Mouse (Mus musculus) heart, embryonic 12.5 days (tissue): ENCODE measurements around the gene Sebox. TPM values are rescaled to one million over a fixed set of nuclear protein-coding genes. Genes with fewer than 3 reads are reported as not detected.

Source experiments
- polyA plus RNA-seq: library from polyadenylated mRNA; unstranded; fragments of >200 nt; fragmentation: Nextera tagmentation; extraction: Ambion mirVana; gene quantifications from 2 replicates; pipeline ENCODE4 v1.2.1, GENCODE M21; 2016

Sebox gene
- polyA plus RNA-seq, 1 experiment from 2014 or later: not detected

Other genes starting within 250 kb of the Sebox start
- 83.1 and 91.0 TPM in 2 replicates for gene 2610507B11Rik, start 241.7 kb upstream of the Sebox start, polyA plus RNA-seq
- 0.54 TPM in 1 of 2 replicates, not detected in the other for gene BC030499, start 212.6 kb upstream of the Sebox start, polyA plus RNA-seq
- 27.2 and 34.0 TPM in 2 replicates for gene Spag5, start 201.9 kb upstream of the Sebox start, polyA plus RNA-seq
- 10.0 and 12.6 TPM in 2 replicates for gene Aldoc, start 180.5 kb upstream of the Sebox start, polyA plus RNA-seq
- 71.4 and 75.6 TPM in 2 replicates for gene Pigs, start 175.0 kb upstream of the Sebox start, polyA plus RNA-seq
- 45.6 and 47.7 TPM in 2 replicates for gene Unc119, start 160.0 kb upstream of the Sebox start, polyA plus RNA-seq
- not detected in 2 replicates for gene Foxn1, start 116.9 kb upstream of the Sebox start, polyA plus RNA-seq
- not detected in 2 replicates for gene Slc13a2, start 81.2 kb upstream of the Sebox start, polyA plus RNA-seq
- 6.0 and 7.3 TPM in 2 replicates for gene Slc46a1, start 37.8 kb upstream of the Sebox start, polyA plus RNA-seq
- 0.31 and 0.40 TPM in 2 replicates for gene Sarm1, start 5.7 kb upstream of the Sebox start, polyA plus RNA-seq
- 0.45 and 3.6 TPM in 2 replicates for gene Vtn, start 4.4 kb upstream of the Sebox start, polyA plus RNA-seq
- gene Tmem199, start 8.7 kb downstream of the Sebox start, polyA plus RNA-seq: 49.6 and 49.9 TPM in 2 replicates
- gene Poldip2, start 8.7 kb downstream of the Sebox start, polyA plus RNA-seq: 146 TPM in 2 replicates
- 80.1 and 83.8 TPM in 2 replicates for gene Tnfaip1, start 32.9 kb downstream of the Sebox start, polyA plus RNA-seq
- gene Ift20, start 32.9 kb downstream of the Sebox start, polyA plus RNA-seq: 96.2 and 104 TPM in 2 replicates
- 58.4 and 65.9 TPM in 2 replicates for gene Tmem97, start 47.3 kb downstream of the Sebox start, polyA plus RNA-seq
- gene Nlk, start 193.9 kb downstream of the Sebox start, polyA plus RNA-seq: 13.4 and 13.7 TPM in 2 replicates
- 25.2 and 28.1 TPM in 2 replicates for gene Ccnq, start 248.3 kb downstream of the Sebox start, polyA plus RNA-seq